Mouse (Mus musculus) spleen, postnatal 4 days (tissue): ENCODE measurements around the gene Angptl1.

ENCODE experiments used
- DNase-seq, 2 experiments: peaks; one replicate each; pipeline ENCODE4 v3.0.0; 2022; ENCODE audit warnings: low spot score in 2 of 2

The Angptl1 gene

DNA sequence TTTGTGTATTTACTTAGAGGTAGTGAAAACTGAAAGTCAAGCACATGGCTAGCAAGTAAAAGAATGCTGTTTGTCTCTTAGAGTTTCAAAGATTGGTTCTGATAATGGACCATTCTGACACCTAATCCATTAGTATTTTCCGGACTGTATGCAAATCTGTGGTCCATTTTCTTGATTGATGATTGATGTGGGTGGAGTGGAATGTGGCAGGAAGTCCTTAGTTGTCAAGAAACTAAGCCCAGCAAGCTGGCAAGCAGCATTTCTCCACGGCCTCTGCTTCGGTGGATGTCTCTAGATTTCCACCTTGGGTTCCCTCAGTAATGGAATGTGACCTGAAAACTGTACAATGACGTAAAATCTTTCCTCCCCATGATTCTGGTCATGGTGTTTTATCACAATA, 32.3 kb downstream of the Angptl1 start:
- DNase-seq: no peak

DNA sequence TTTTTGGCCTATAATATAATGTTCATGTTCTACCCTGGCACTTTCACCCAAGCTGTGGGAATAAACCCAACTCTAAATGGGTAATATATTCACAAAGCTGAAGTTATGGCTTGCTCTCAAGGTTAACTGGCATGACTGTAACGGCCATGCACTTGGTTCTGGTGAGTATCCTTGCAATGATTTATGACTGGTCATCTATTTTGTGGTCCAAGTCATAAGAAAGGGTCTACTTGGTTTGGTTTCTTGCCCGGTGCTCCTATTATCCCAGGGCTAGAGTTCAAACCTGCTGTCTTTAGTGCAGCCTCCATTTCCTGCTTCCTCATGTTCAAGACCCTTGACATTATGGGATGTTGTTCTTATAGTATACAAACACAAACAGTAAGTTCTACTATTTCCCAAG, 46.4 kb downstream of the Angptl1 start:
- no peak for DNase-seq

DNA sequence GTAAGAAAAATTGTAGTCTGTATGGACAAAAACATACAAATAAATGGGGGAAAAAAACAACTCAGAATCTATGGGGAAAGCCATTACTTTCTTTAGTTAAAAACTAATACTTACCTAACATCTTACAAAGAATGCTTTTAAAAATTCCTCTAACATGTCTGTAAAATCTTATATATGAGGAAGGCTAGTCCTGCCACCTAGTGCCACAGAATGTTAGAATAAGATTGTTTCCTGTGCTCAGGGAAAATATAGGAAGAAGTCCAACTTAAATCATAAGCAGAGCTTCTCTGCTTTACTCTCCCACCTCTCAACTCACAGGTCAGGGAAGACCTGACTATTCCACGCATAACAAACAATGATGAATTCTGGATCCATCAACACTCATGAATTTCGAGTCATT, 47.5 kb downstream of the Angptl1 start:
- DNase-seq: no peak

DNA sequence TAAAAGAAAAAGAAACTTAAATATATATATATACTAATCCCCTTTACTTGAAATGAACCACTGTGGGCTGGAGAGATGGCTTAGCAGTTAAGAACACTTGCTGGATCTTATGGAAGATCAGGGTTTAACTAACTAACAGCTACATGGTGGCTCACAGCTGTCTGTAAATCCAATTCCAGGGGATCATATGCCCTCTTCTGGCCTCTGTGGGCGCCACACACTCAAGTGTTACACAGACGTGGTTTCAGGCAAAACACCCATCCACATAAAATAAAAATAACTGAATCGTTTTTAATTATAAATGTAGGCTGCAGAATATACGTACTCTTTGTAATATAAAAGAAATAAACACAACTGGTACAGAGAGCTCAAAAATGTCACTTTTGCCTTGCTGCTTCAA, 50.5 kb downstream of the Angptl1 start:
- no peak for DNase-seq

DNA sequence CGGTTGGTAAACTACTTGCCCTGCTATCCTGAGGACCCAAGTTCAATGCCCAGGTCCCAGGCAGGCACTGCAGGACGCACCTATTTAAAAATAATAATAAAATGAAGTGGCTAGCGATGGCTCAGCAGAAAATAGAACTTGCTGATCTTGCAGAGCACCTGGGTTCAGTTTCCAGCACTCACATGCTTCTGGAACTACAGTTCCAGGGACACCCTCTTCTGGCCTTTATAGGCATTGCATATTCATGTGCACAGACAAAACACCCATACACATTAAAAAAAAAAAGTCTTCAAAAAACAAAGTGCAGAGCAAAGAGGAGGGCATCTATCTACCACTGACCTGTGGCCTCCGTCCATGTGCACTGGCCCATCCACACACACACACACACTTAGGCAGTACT, 53.2 kb downstream of the Angptl1 start:
- DNase-seq: no peak

DNA sequence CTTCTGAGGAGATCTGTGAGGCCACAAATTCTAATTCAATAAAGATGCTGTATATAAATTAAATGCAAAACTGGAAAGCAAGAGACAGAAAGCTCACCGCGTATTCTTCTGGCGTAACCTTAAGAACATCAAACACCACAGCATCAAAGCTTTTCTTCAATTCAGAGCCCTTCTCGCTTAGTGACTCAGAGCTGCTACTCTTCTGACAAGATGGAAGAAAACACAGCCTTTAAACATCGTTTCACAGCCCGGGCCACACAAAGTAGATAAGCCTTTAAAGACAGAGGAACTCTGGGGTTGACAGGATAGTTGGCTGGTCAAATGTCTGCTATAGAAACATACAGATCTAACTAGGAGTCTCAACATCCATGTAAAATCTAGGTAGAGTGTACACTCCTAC, 63.3 kb downstream of the Angptl1 start:
- DNase-seq: no peak

DNA sequence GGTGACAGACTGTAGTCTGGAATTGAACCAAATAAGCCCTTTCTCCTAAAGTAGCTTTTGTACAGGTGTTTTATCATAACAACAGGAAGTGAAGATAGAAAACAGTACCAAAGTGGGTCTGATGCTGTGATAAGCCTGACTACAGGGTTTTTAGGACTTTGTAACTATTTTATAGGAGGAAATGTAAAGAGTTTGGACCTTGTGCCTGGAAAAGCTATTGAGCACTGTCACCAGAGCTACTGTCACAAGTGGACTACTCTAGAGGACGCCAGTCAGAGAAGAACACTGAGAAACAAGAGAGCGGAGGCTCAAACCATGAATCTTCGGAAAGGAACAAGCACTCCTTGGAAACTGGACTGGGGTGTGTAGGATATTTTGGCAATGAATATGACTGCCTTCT, 65.5 kb downstream of the Angptl1 start:
- no peak for DNase-seq

DNA sequence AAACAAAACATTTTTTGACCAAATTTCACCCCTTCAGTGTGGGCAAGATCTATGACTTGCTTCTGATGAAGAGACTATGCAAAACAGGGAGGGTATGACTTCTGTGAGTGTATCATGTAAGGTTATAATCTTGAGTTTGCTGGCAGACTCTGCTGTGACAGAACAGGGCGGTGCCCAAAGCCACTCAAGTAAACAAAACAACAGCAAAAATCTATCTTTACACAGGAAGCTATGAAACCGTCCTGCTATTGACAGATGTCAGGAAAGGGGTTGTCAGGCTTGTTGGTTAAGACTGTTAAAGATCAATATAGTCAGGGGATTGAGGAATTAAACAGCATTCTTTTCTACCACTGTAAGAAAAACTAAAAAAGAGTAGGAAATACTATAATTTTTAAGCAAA, 67.3 kb downstream of the Angptl1 start:
- no peak for DNase-seq

DNA sequence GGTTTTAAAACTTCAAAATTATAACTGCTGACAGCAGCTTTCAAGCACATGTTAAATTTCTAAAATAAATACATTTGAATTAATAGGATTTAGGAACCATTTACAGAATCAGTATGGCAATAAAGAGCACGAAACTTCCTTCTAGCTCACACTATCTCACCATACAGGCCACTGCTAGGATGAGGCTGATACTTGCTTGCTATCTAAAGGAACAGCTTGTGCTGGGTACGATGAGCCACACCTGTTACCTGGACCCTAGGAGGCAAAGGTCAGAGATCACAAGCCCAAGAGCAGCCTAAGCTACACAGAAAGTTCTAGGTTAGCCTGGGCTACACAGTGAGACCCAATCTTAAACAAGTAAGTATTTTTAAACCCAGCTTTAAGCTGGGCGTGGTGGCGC, 70.9 kb downstream of the Angptl1 start:
- DNase-seq: no peak

DNA sequence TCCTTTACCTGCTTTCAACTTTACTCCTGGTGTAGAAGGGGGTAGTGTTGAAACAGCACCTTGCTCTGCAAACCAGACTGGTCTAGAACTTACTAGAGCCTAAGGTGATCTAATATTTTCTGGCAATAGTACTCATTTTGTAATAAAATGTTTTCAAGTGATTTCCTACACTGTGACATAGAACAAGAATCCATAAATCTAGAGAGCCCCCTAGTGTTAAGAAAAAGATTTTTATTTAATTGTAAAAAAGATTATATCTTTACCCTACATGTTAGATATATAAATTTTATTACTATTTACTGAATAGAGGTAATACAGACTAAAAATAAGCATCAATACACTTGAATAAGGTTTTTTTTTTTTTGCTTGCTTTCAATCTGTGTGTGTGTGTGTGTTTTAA, 71.5 kb downstream of the Angptl1 start:
- DNase-seq: no peak
